Mouse (Mus musculus) brain, adult 10 weeks (tissue): ENCODE results near the gene Kcnk6. TPM values are rescaled to one million over a fixed set of nuclear protein-coding genes. Genes with fewer than 3 reads are reported as not detected.

ENCODE experiments used
- polyA plus RNA-seq: library from polyadenylated mRNA; stranded (reverse); fragments of 350-450 nt; fragmentation: Illumina TruSeq; extraction: RNeasy Lipid Tissue Mini Kit (QIAGEN cat#74804); gene quantifications from one replicate; pipeline ENCODE4 v1.2.3, GENCODE M21; 2015; ENCODE audit warnings: low read depth, low replicate concordance

The Kcnk6 gene
- polyA plus RNA-seq, result 2.0 TPM

DNA sequence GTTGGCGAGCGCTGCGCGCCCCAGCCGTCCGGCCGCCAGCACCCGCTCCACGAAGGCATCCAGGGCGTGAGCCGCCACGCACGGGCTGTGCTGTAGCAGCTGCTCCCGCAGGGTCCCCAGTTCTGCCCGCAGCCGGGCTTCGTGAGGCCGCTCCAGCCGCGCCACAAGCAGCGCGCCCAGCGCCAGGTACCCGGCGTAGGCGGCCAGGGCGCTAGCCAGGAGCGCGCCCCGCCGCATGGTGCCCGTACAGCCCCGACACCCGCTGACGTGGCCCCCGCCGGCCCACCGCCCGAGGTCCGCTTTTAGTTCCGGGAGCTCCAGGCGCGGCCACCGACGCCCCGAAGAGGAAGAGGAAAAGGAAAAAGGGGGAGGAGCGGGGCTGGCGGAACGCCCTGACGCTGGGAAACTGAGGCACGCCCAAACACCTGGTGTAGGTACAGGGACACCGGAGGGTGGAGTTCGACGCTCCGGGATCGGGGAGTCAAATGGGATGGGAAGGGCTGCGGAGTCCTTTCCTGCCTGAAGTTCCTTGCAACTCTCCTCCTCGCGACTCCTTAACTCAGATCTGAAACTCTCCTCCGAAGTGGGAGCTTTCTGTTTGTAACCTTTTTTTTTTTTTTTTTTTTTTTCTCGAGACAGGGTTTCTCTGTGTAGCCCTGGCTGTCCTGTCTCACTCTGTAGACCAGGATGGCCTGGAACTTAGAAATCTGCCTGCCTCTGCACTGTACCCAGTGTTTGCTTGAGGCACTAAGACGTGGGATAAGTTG is at the start of gene Kcnk6:
Gene Kcnk6 (minus strand): TSS at position 269 of the 767 bp plus-strand sequence.

DNA sequence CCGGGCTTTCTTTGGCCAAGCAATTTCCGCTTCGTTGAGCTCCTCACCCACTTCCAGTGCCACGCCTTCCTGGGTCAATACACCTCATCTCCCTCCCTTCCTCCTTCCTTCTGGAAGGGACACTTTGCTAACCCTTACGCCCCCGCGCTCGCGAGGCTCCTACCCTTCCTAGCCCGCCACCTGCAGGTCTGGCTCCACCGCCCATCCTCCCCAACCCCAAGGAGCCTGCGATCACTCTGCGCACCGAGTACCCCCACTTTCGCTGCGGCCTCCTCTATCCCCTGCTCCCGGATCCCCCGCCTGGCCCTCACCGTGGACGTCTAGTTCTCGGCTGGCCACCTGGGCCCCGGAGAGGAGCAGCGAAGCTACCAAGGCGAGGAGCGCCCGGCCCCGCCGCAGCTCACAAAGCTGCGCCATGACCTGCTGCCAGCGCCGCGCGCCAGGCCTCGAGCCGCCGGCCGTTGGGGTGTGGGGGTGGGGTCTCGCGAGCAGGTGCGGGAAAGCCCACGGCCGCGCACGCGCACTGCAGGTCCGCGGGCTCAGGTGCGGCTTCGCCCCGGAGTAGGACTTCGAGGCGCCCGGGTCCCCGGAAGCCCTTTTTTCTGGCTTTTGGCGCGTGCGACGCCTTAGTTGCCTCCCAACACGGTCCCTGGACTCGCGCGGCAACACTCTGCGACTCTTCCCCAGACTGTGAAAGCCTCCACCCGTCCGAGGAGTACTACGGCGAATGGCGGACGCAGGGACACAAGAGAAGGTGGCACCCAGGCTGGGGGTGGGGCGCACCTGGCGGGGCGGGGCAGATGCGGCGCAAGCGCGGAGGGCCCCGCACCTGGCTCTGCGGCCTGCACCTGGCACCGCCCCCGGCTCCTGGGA is 49.1 kb upstream of the Kcnk6 start, which contains the start of gene Spint2:
Gene Spint2 (minus strand): TSS at position 712 of the 873 bp plus-strand sequence.

DNA sequence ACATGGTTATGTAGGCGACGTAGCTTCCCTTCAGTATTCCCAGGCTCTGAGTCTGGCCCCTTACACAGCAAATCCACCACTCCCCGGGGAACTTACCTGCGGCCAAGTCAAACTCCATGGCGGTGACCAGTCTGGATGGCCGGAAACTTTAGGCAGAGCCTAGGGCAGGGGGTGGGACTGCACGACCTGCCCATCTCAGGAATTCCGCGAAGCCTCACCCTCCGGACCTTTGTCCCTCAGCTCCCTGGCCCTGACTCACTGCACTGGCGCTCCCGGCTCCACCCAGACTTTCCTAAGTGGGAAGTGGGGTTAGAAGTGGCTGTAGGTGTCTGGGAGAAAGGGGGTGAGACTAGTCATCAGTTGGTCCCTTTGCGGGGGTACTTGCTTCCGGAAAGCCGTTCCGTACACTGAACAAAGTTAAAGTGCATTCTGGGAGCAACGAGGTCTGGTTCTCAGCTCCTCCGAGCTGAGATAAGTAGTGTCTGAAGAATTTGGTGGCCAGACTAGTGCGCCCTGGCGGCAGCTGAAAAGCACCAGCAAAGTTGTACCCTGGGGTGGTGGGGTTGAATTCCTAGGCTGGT is 16.0 kb upstream of the Kcnk6 start, which contains the start of gene 2200002D01Rik:
Gene 2200002D01Rik (minus strand): TSS at position 206 of the 581 bp plus-strand sequence.

DNA sequence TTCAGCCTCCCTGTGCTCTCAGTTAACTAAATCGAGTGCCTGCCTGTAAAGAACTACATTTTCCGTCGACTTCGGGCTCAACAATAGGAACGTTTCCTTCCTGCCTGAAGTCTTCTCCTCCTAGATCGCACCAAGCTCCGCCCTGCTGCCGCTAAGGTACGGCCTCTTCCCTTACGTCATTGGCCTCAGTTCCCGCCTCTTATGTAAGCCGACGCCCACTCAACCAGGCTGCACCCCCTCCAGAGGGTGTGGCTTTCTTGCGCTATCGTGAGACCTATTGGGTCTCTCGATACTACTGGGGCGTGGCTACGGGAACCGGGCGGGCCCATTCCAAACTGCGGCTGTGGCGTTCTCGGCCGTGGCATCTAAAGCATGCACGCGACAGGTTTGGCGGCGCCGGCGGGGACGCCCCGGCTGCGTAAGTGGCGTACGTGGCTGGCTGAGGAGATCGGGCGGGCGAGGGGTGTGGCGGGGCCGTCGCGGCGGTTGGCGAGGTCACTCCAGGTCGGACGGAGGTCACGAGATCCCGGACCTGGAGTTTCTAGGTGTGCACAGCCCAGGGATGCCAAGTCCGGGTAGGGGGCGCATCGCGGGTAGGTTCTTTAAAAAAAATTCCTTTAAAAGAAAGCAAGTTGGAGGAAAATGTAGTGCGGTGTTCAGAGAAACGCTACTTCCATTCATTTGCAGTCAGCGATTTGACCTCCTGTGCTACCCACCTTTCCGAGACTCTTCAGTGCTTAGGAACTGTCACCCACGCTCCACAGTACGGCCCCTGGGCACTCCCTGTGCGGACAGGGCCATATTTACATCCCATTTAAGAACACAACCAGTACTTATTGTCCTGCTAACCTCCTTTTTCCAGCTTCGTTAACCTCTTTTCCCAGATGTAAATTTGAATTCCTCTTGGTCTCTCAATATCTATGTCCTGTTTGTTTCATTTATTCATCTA is 6.0 kb upstream of the Kcnk6 start, which contains the start of gene Yif1b:
Gene Yif1b (plus strand): TSS at position 311 of the 949 bp plus-strand sequence.

DNA sequence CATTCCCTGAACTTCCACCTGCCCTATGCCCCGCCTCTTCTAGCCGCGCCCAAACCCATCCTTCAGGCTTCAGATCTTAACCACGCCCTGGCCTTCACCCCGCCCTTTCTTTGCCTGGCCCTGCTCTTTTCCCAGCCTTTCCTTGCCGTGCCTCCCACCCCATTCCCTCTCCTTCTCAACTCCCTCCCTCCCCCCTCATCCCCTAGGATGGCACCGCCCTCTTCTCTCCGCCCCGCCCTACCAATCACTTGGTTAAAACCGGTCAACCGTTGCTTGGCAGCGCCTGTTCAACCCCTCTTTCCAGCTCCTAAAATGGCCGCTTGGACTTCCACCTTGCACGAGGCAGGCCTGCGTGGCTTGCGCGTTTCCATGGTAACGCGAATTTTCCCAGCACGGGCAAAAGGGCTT is 18.6 kb downstream of the Kcnk6 start, which contains the start of gene Catsperg1:
Gene Catsperg1 (minus strand): TSS at position 361 of the 408 bp plus-strand sequence.

DNA sequence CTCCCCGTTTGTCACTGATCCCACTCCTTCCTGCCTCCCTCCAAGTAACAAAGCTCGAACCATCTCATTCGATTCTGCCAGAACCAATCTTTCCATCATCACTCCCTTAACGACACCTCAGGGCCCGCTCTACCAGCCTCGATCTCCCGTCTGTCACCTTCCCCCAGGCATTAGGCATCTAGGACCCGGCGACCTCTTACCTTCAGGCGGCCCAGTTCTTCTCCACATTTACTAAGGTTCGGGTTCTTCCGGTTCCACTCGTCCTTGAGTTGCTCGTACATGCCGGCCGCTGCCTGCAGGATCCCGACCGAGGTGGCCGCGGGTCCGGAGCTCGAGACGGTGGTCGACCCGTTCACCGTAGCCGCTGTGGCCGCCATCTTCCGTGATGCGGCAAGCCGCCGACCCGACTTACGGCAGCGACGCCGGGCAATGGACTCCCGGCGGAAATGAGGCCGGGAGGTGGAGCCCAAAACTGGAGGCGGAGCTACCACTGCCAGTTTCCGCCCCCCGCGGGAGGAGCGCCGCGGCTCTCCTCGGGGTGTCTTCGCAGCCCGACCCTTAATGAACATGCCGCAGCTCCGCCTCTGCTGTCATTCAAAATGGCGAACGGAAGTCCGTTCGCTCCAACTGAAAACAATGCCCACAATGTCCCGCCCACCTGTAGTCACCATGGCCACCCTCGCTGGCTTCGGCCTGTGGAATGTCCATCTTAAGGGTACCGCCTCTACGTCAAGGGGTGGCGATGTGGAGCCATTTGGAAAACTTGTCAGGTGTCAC is 52.0 kb downstream of the Kcnk6 start, which contains the start of gene Psmd8:
Gene Psmd8 (minus strand): TSS at position 625 of the 777 bp plus-strand sequence.

Other genes with a start within 250 kb of the Kcnk6 start
- 4.4 TPM for gene Ryr1, start 107.3 kb downstream of the Kcnk6 start, polyA plus RNA-seq
- gene Rasgrp4, start 97.7 kb downstream of the Kcnk6 start, polyA plus RNA-seq, result 0.70 TPM
- 41.6 TPM for gene Fam98c, start 76.3 kb downstream of the Kcnk6 start, polyA plus RNA-seq
- 0.79 TPM for gene Ggn, start 62.3 kb downstream of the Kcnk6 start, polyA plus RNA-seq
- gene Spred3, start 62.1 kb downstream of the Kcnk6 start, polyA plus RNA-seq, result 36.0 TPM
- 190 TPM for gene Psmd8, start 51.8 kb downstream of the Kcnk6 start, polyA plus RNA-seq
- 0.97 TPM for gene Catsperg1, start 18.5 kb downstream of the Kcnk6 start, polyA plus RNA-seq
- 63.2 TPM for gene Yif1b, start 5.8 kb upstream of the Kcnk6 start, polyA plus RNA-seq
- not detected for gene 2200002D01Rik, start 16.0 kb upstream of the Kcnk6 start, polyA plus RNA-seq
- gene Spint2, start 49.4 kb upstream of the Kcnk6 start, polyA plus RNA-seq, result 24.8 TPM
- gene Ppp1r14a, start 56.8 kb upstream of the Kcnk6 start, polyA plus RNA-seq, result 35.7 TPM
- 69.6 TPM for gene Dpf1, start 71.4 kb upstream of the Kcnk6 start, polyA plus RNA-seq